Mouse (Mus musculus) ovary, postnatal 36 days (tissue): ENCODE measurements around the gene Tbc1d2b.

Experiments used
- DNase-seq: peaks from one replicate; pipeline ENCODE4 v3.0.0; 2022; ENCODE audit warnings: low spot score, mixed read lengths

Tbc1d2b gene

DNA sequence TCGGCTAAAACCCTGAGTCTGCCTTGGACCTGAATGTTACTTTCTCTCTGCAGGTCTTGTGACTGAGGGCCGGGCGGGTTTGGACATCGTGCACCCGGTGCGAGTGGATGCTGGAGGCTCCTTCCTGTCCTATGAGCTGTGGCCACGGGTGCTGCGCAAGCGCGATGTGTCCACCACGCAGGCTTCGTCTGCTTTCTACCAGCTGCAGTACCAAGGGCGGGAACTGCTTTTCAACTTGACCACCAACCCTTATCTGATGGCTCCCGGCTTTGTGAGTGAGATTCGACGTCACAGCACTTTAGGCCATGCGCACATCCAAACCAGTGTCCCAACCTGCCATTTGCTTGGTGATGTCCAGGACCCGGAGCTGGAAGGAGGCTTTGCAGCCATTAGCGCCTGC is 99.2 kb downstream of the Tbc1d2b start:
- DNase-seq: no peak

DNA sequence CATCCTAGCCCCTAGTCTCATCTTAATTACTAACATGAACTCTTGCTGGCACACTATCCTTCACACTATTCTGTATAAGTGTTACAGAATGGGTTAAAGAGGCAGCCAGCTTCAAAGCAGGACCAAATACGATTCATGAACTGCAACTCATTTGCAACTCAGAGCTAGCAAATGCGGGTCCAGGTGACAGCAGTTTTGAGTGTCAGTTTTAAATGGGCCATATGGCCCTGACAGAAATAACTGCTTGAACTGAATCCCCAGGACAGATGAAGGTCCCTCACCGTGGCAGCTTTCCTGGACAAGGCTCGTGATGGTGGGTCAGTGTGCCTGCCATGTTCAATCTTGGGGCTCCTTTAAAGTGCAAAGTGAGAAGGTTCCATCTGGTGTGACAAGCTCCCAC is 100.6 kb downstream of the Tbc1d2b start:
- DNase-seq: no peak

- DNase-seq: peak; percentile 21
Measured at GRCm38 (mm10) chr9:90166615-90167014, 104.0 kb downstream of the Tbc1d2b start.

DNA sequence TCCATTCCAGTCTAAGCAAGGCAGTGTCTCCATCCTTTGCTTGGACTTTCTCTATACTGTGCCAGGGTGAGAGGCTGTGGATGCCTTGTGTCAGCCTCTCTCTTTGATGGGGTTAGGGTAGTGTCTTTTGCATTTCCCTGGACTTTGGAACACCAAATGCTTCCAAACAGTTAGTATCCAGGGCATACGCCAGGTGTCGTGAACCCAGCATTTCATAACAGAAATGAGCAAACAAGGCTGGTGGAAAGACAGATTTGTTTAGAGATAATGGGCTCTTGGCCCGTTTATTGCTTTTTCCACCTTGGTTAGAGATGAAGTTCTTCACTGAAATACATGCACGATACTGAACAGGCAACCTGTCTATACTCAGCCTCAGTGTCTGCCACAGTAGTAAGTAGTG is 105.0 kb downstream of the Tbc1d2b start:
- DNase-seq: no peak

DNA sequence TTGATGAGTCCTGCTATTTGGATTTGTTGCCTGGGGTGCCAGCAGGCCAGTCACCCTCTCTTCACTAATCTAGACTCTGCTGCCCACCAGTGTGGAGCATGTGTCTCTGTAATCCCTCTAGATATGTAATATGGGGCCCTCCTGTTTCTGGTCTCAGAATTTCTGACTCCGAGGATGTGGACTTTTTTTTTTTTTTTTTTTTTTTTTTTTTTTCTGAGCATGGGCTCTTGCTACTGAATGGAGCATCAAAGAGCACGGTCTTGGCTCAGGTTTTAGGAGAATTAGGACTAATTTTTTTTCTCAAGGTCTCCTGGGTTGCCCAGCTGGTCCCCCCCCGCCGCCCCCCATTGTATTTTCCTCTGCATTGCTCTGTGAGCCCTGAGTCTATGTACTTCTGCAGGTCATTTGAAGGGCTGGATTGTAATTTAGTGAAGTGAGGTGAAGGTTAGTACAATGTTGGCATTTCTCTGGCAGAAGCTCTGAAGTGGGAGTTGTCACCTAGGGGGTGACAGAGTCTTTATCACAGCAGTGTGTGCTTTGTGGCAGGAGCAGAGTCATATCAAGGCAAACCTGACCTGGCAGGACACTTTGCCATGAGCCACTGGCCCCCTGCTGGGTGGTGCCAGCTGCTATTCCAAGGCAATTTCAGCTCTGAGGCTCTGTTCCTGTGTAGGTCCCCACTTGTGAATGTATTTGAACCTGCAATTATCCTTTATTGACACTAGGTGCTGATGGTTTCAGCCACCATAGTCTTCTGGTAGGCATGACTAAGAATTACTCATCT is 105.7 kb downstream of the Tbc1d2b start:
- no peak for DNase-seq

DNA sequence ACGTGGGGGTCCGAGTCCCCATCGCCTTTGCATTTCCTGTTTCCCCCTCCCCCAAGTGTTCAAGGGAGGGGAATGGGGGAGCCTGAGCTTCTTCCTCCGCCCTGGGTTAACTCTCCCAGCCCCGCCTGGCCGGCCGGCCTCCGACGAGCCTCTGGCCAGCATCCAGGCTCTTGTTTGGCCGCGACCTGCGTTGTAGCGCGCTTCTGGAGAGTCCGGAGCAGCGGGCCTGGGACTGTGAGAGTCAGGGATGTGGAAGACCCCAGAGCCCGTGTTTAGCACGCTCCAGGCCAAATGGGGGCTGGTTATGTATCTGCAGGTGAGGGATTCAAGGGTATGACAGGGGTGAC is 106.9 kb downstream of the Tbc1d2b start:
- no peak for DNase-seq

DNA sequence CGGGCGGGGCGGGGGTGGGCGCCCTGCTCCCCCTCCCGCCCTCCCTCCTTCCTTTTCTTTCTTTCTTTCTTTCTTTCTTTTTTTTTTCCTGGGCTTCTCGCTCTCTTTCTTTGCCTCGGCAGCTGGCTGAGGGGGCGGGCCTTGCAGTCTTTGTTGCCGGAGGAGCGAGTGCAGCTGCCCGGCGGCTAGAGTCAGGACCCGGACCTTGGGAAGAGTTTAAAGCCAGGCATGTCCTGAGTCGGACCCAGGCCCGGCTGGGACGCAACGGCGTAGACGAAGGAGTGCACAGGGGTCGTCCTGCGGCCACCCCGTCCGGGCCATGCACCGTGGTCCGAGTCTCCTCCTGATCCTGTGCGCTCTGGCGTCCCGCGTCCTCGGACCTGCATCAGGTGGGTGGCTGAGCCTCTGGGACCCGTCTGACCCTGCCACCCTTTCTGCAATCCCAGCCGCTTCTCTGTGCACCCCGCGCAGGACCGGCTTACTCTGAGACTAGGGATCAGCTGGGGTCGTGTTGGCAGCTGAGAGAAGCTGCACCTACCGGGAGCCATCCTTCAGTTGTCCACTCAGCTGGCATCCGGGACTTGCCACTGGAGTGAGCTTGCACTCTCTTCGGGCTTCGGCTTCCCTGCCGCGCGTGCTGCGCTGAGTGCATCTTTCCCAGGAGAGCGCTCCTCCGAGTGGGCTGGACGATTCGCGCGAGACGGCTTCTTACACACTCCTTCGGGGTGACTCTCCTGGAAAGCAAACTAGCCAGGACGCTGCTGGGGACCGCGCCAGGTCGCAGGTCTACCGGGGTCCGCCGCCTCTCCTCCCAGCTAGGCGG is 107.5 kb downstream of the Tbc1d2b start, which contains the start of gene Adamts7:
Gene Adamts7, plus strand, starts transcription at position 144 of the 823 bp plus-strand sequence.
- peak; percentile 58 for DNase-seq

GRCm38 (mm10) chr9:90162243-90162925 is 108.2 kb downstream of the Tbc1d2b start:
- peak; percentile 76 for DNase-seq
